Mouse (Mus musculus) adrenal gland, postnatal 10 days (tissue): ENCODE results near the gene Lpin2. TPM values are rescaled to one million over a fixed set of nuclear protein-coding genes. Genes with fewer than 3 reads are reported as not detected.

Experiments used
- DNase-seq: peaks from one replicate; pipeline ENCODE4 v3.0.0; 2021; ENCODE audit warnings: mixed read lengths
- total RNA-seq, 2 experiments: library from RNA; stranded (reverse); gene quantifications; 2 replicates each; pipeline ENCODE4 v1.2.3; 2021

Lpin2 gene
- total RNA-seq, 2 experiments from 2014 or later: 39.2 to 42.3 TPM

- no peak for DNase-seq
Measured at GRCm38 (mm10) chr17:71231998-71232397, 49.6 kb downstream of the Lpin2 start.

GRCm38 (mm10) chr17:71233210-71233609 is 50.9 kb downstream of the Lpin2 start:
- DNase-seq: no peak

GRCm38 (mm10) chr17:71234041-71234594 is 51.8 kb downstream of the Lpin2 start:
- no peak for DNase-seq

- no peak for DNase-seq
Measured at GRCm38 (mm10) chr17:71235229-71235958, 53.0 kb downstream of the Lpin2 start.

GRCm38 (mm10) chr17:71238494-71238893 is 56.1 kb downstream of the Lpin2 start:
- DNase-seq: no peak

- DNase-seq: no peak
Measured at GRCm38 (mm10) chr17:71240811-71241210, 58.5 kb downstream of the Lpin2 start.

GRCm38 (mm10) chr17:71242666-71243065 is 60.3 kb downstream of the Lpin2 start:
- no peak for DNase-seq

- no peak for DNase-seq
Measured at GRCm38 (mm10) chr17:71245133-71245532, 62.8 kb downstream of the Lpin2 start.

GRCm38 (mm10) chr17:71246022-71246421 is 63.7 kb downstream of the Lpin2 start:
- DNase-seq: no peak

- DNase-seq: no peak
Measured at GRCm38 (mm10) chr17:71248963-71249362, 66.6 kb downstream of the Lpin2 start.

- DNase-seq: no peak
Measured at GRCm38 (mm10) chr17:71250046-71250445, 67.7 kb downstream of the Lpin2 start.

- DNase-seq: peak; percentile 73
Measured at GRCm38 (mm10) chr17:71250819-71251600, 68.7 kb downstream of the Lpin2 start.

GRCm38 (mm10) chr17:71251601-71252001 is 69.2 kb downstream of the Lpin2 start:
- DNase-seq: no peak

- DNase-seq: no peak
Measured at GRCm38 (mm10) chr17:71252101-71252500, 69.7 kb downstream of the Lpin2 start.

GRCm38 (mm10) chr17:71253391-71253790 is 71.0 kb downstream of the Lpin2 start:
- DNase-seq: no peak

- DNase-seq: no peak
Measured at GRCm38 (mm10) chr17:71254106-71254505, 71.7 kb downstream of the Lpin2 start.

- DNase-seq: peak; percentile 47
Measured at GRCm38 (mm10) chr17:71254736-71255135, 72.4 kb downstream of the Lpin2 start.

- DNase-seq: no peak
Measured at GRCm38 (mm10) chr17:71256068-71256615, 73.8 kb downstream of the Lpin2 start.

GRCm38 (mm10) chr17:71256806-71257536 is 74.6 kb downstream of the Lpin2 start:
- DNase-seq: no peak

- DNase-seq: peak; percentile 55
Measured at GRCm38 (mm10) chr17:71259727-71260126, 77.4 kb downstream of the Lpin2 start.

- no peak for DNase-seq
Measured at GRCm38 (mm10) chr17:71260658-71261057, 78.3 kb downstream of the Lpin2 start.

- no peak for DNase-seq
Measured at GRCm38 (mm10) chr17:71263136-71263535, 80.8 kb downstream of the Lpin2 start.
